Mouse (Mus musculus) spleen, adult 2 months (tissue): Measurements from ENCODE around the gene Gm20388.

Source experiments
- CTCF ChIP-seq: fragments of 200-500 bp; IDR thresholded peaks from 2 replicates; pipeline ENCODE4 v1.5.1; 2011; ENCODE audit warnings: mild to moderate bottlenecking, inconsistent platforms; ENCODE audit not compliant: insufficient read depth, insufficient read length, insufficient replicate concordance; ENCODE audit errors: extremely low read depth
- POLR2A ChIP-seq: fragments of 200-500 bp; IDR thresholded peaks from 2 replicates; pipeline ENCODE4 v1.6.1; 2011; ENCODE audit warnings: low read depth, low read length, inconsistent platforms

GRCm38 (mm10) chr8:120292316-120293107 lies 381.9 kb downstream of the Gm20388 start:
- no peak for TF ChIP-seq CTCF
- no peak for TF ChIP-seq POLR2A
